Mouse (Mus musculus) hindbrain, embryonic 11.5 days (tissue): Measurements from ENCODE around the gene Ak7. TPM values are rescaled to one million over a fixed set of nuclear protein-coding genes. Genes with fewer than 3 reads are reported as not detected.

Experiments
- ATAC-seq: fragments of 200-750 bp; cut with Nextera tagmentation; 2 replicates; pipeline ENCODE4 v1.8.0; 2017; ENCODE audit warnings: mild to moderate bottlenecking, moderate TSS enrichment, moderate library complexity; ENCODE audit not compliant: low FRiP score
- DNase-seq: peaks from one replicate; pipeline ENCODE4 v3.0.0-alpha.2; 2015; ENCODE audit warnings: low spot score
- H3K27ac ChIP-seq: fragments of 300-500 bp; sonication (generic); 2 replicates; pipeline ENCODE4 v1.5.1; 2014; ENCODE audit warnings: mild to moderate bottlenecking, low read depth, low read length
- H3K27me3 ChIP-seq: fragments of 300-500 bp; sonication (generic); 2 replicates; pipeline ENCODE4 v1.6.1; 2014; ENCODE audit warnings: mild to moderate bottlenecking, low read length, moderate library complexity, mixed read lengths; ENCODE audit not compliant: control insufficient read depth, insufficient read depth
- H3K36me3 ChIP-seq: fragments of 300-500 bp; sonication (generic); 2 replicates; pipeline ENCODE4 v1.6.1; 2014; ENCODE audit warnings: mild to moderate bottlenecking, low read length, moderate library complexity, mixed read lengths; ENCODE audit not compliant: control insufficient read depth, insufficient read depth
- H3K4me1 ChIP-seq: fragments of 300-500 bp; sonication (generic); replicated peaks from 2 replicates; pipeline ENCODE4 v1.6.1; 2014; ENCODE audit warnings: low read length, mixed read lengths; ENCODE audit not compliant: control insufficient read depth, insufficient read depth
- H3K4me2 ChIP-seq: fragments of 300-500 bp; sonication (generic); replicated peaks from 2 replicates; pipeline ENCODE4 v1.6.1; 2014; ENCODE audit warnings: mild to moderate bottlenecking, low read depth, low read length
- H3K4me3 ChIP-seq: fragments of 300-500 bp; sonication (generic); 2 replicates; pipeline ENCODE4 v1.5.1; 2014; ENCODE audit warnings: low read depth, low read length
- H3K9ac ChIP-seq: fragments of 300-500 bp; sonication (generic); 2 replicates; pipeline ENCODE4 v1.6.1; 2014; ENCODE audit warnings: low read depth, low read length
- H3K9me3 ChIP-seq: fragments of 300-500 bp; sonication (generic); 2 replicates; pipeline ENCODE4 v1.6.1; 2016; ENCODE audit warnings: low read length; ENCODE audit not compliant: control insufficient read depth
- WGBS: fragments of 180-500 bp; shearing (Covaris S2); extraction: QIAGEN DNeasy Blood & Tissue Kit; methylation state at CpG from one replicate; pipeline ENCODE4 v1.1.7; 2014; 5-methylcytosine and 5-hydroxymethylcytosine counted together
- polyA plus RNA-seq: library from polyadenylated mRNA; unstranded; fragments of >200 nt; fragmentation: Nextera tagmentation; extraction: Ambion mirVana; gene quantifications from 2 replicates; pipeline ENCODE4 v1.2.1, GENCODE M21; 2014

Gene Ak7
- polyA plus RNA-seq, 1 experiment from 2014 or later, result 1.1 TPM

DNA sequence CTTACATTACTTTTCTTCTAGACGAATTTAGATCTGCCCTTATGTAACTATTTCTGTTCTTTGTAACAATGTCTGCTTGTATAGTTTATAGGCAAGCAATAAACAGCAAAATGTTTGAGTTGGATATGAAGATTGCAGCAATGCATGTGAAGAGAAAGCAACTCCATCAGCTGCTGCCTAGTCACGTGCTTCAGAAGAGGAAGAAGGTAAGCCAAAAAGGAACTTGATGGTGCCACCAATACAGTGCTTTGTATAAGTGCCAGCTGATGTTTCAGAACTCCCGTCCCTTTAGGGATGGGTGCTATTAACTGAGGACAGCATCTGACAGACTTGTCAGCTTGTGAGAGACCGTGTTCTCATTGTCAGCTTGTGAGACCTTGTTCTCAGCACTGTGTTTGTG is 117.7 kb downstream of the Ak7 start:
- H3K9ac ChIP-seq, result no peak overlapping the region
- WGBS, result 86% methylated on average over 4 of the region's 4 CpGs
- H3K9me3 ChIP-seq, result no peaks in the 10 kb centered on the region
- no peaks in the 10 kb centered on the region for H3K4me1 ChIP-seq
- H3K36me3 ChIP-seq, result peaks cover 8% of the 10 kb centered on the region
- ATAC-seq (no peak), DNase-seq (no peak)
- no peak overlapping the region for H3K4me2 ChIP-seq
- no peaks in the 10 kb centered on the region for H3K27me3 ChIP-seq
- H3K27ac ChIP-seq, result no peak overlapping the region
- no peak overlapping the region for H3K4me3 ChIP-seq

DNA sequence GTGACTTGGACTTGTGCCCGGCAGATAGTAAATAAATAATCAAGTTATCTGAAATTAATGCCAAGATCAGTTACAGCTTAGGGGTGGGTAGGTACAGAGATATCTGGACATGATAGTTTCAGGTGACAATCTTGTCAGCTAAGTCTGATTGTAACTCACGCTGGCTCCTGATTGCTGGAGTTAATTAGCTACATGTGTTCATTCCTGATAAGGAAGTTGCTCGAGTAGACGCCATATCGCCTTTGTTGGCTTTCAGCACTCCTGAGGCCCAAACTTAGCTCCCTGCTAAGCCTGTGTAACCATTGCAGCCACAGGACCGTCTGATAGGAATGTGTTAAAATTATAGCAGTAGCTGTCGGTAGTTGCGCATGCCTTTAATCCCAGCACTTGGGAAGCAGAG is 119.0 kb downstream of the Ak7 start:
- H3K4me2 ChIP-seq, result no peak overlapping the region
- no peaks in the 10 kb centered on the region for H3K27me3 ChIP-seq
- DNase-seq (no peak), ATAC-seq (no peak)
- H3K4me1 ChIP-seq, result no peaks in the 10 kb centered on the region
- H3K4me3 ChIP-seq, result no peak overlapping the region
- no peaks in the 10 kb centered on the region for H3K9me3 ChIP-seq
- peaks cover 18% of the 10 kb centered on the region for H3K36me3 ChIP-seq
- no peak overlapping the region for H3K27ac ChIP-seq
- WGBS, result 89% methylated on average over 8 of the region's 8 CpGs
- no peak overlapping the region for H3K9ac ChIP-seq

DNA sequence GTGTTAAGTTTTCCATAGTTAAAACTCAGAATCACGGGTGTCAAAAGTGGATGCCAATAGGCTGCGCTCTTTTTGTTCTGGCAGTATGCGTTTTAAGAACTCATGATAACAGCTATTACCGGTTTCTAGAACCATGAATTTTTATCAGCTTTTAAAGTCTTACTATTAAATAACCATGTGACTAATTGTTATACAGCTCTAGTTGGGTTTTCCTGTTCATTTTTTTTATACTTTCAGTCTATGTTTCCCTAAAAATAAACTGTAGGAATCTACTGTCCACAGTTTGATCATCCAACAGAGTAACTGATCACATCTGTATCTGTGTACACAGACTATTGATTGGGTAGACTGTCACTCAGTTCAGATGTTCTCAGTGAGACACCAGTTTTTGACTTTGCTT is 119.5 kb downstream of the Ak7 start:
- Histone ChIP-seq H3K4me1 (no peaks in the 10 kb centered on the region), H3K27ac (no peak overlapping the region), H3K27me3 (no peaks in the 10 kb centered on the region), H3K9ac (no peak overlapping the region), H3K4me3 (no peak overlapping the region), H3K4me2 (no peak overlapping the region), H3K9me3 (no peaks in the 10 kb centered on the region), H3K36me3 (peaks cover 19% of the 10 kb centered on the region)
- ATAC-seq (no peak), DNase-seq (no peak)
- WGBS, result 96% methylated on average over 4 of the region's 4 CpGs

Other genes with a start within 250 kb of the Ak7 start
- gene Bdkrb2, start 142.8 kb upstream of the Ak7 start, polyA plus RNA-seq, result 0.12 and 0.45 TPM in 2 replicates
- gene Bdkrb1, start 102.9 kb upstream of the Ak7 start, polyA plus RNA-seq, result not detected in 2 replicates
- gene Gskip, start 21.1 kb upstream of the Ak7 start, polyA plus RNA-seq, result 38.3 and 41.6 TPM in 2 replicates
- 16.1 TPM in 2 replicates for gene Atg2b, start 20.8 kb upstream of the Ak7 start, polyA plus RNA-seq
- 251 and 257 TPM in 2 replicates for gene Papola, start 78.7 kb downstream of the Ak7 start, polyA plus RNA-seq